Mouse (Mus musculus): ENCODE data around the gene Gm4565. TPM values are rescaled to one million over a fixed set of nuclear protein-coding genes. Genes with fewer than 3 reads are reported as not detected.

Gm4565 gene
- polyA plus RNA-seq (2017; shearing (Covaris generic)), result not detected

DNA sequence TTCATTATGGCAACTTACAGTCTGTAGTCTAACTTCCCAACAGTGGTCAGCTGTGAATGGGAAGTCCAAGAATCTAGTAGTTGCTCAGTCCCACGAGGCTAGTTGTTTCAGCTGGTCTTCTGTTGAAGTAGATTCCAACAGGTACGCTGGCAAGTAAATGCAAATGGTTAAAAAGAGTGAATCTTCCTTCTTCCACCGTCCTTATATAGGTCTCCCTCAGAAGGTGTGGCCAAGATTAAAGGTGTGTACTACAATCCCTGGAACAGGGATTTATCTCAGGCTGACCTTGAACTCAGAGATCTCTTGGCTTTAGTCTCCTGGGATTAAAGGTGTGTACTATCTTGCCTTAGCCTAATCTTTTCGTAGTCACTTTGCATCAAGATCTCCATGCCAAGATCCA is at the start of gene Gm4565:
Gene Gm4565 (minus strand): TSS at position 101 of the 400 bp plus-strand sequence.

DNA sequence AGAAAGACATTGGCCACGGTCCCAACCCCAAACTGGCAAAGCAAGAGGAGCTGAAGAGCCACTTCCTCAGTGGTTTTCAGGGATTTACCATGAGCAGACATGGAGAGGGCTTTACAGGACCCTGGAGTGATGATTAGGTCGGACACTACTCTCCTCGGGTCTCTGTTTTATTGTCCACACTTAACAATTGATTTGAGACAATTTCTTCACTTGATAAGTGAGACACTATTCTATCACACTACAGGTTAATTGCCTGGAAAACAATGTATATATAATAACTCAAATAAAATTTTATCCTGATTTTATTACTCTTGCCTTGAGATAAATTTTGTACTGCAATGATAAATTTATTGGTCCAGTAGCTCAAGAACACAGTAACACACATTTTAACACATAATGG is 22.7 kb downstream of the Gm4565 start, which contains the start of gene Gm4201:
Gene Gm4201 (minus strand): TSS at position 101 of the 400 bp plus-strand sequence.

DNA sequence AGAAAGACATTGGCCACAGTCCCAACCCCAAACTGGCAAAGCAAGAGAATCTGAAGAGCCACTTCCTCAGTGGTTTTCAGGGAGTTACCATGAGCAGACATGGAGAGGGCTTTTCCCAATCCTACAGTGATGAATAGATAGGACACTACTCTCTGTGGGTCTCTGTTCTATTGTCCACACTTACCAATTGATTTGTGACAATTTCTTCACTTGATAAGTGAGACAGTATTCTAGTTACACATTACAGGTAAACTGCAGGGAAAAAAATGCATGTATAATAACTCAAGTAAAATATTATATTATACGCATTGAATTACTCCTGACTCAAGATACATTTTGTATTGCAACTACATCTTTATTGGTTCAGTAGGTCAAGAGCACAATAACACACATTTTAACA is 53.1 kb downstream of the Gm4565 start, which contains the start of gene Gm8677:
Gene Gm8677 (minus strand): TSS at position 101 of the 400 bp plus-strand sequence.

Other genes starting within 250 kb of the Gm4565 start
- gene Gm8660, start 217.1 kb downstream of the Gm4565 start, polyA plus RNA-seq (2017; shearing (Covaris generic)), result not detected
- not detected for gene Vmn1r148, start 174.5 kb downstream of the Gm4565 start, polyA plus RNA-seq (2017; shearing (Covaris generic))
- not detected for gene Vmn1r149, start 149.9 kb downstream of the Gm4565 start, polyA plus RNA-seq (2017; shearing (Covaris generic))
- gene Gm10665, start 124.1 kb downstream of the Gm4565 start, polyA plus RNA-seq (2017; shearing (Covaris generic)), result 0.19 TPM
- not detected for gene Vmn1r151, start 88.4 kb downstream of the Gm4565 start, polyA plus RNA-seq (2017; shearing (Covaris generic))
- 0.26 TPM for gene Vmn1r152, start 65.2 kb downstream of the Gm4565 start, polyA plus RNA-seq (2017; shearing (Covaris generic))
- not detected for gene Gm8677, start 53.2 kb downstream of the Gm4565 start, polyA plus RNA-seq (2017; shearing (Covaris generic))
- not detected for gene Gm4201, start 22.8 kb downstream of the Gm4565 start, polyA plus RNA-seq (2017; shearing (Covaris generic))
- gene Vmn1r155, start 69.9 kb upstream of the Gm4565 start, polyA plus RNA-seq (2017; shearing (Covaris generic)), result not detected
- gene Gm8693, start 104.2 kb upstream of the Gm4565 start, polyA plus RNA-seq (2017; shearing (Covaris generic)), result not detected
- not detected for gene Gm4567, start 131.6 kb upstream of the Gm4565 start, polyA plus RNA-seq (2017; shearing (Covaris generic))
- gene Vmn1r157, start 173.6 kb upstream of the Gm4565 start, polyA plus RNA-seq (2017; shearing (Covaris generic)), result not detected
- not detected for gene Vmn1r158, start 202.7 kb upstream of the Gm4565 start, polyA plus RNA-seq (2017; shearing (Covaris generic))